In the genomic region with DNA sequence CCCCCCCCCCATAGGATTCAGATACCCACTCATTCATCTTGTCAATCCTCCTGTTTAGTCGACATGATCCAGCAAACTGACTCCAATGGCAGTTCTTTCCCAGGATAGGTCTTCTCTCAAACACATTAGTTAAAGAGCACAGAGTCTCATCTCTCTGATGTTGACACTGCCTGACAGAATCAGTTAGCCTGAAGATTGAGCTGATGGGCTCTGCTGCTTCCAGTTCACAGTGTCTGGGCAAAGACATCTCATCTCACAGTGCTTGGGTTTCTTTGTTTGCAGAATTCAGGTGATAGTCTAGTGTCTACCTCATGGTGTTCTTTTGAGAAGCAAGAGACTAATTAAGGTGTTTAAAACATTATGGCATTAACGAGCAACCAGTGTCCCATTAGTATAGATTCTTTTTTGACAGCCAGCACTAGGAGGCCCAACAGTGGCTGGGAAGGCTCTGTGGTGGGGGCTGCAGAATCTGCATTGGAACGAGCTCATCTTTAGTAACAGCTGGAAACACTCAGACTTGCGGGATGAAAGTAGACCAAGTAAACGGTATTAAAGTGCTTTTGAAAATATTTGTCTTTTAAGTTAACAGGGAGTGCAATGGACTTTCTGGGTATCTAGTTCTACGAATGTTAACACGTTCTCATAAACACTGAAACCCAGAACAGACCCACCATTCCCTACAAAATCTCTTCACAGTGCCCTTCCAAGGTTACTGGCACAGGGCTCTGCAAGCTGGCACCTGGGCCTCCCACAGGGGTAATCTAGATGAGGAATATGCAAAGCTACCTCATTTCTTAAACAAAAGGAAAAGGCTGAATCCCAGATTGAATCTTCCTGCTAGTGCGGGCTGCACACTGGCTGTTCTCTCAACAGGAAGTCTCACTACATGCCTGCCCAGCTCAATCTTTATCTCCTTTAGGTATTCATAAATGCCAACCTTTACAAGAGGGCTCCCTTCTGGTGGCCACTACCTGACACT, we compare ENCODE assay signal across 15 mouse cellular contexts. TPM values are rescaled to one million over a fixed set of nuclear protein-coding genes. Genes with fewer than 3 reads are reported as not detected.
DNase-seq lines count a peak whose midpoint lies in the region; ATAC-seq and TF ChIP-seq lines count a peak whose summit lies in the region.
"Had no signal": no experiment of that assay in that cellular context is flagged by ENCODE, and none has a peak within 500 bp of the region (broad histone marks: within the 10 kb centered on the region; RNA-seq: fewer than 3 reads in every experiment).

No protein-coding gene starts in this region.

- peak; percentile 49; the same call in 1 of the 2 replicates for TF ChIP-seq EP300 in CH12.LX (IDR thresholded peaks at IDR 0.05; ENCODE audit: low read length)

- no peaks in the 10 kb centered on the region for H3K27me3 ChIP-seq in hindbrain, postnatal 0 days (ENCODE audit: insufficient read depth, low read length)
- H3K27me3 ChIP-seq in hindbrain, embryonic 11.5 days (ENCODE audit: control insufficient read depth, insufficient read depth, low read length): no peaks in the 10 kb centered on the region
- H3K27me3 ChIP-seq in CH12.LX (replicated peaks): no peaks in the 10 kb centered on the region
- no peaks in the 10 kb centered on the region for H3K27me3 ChIP-seq in stomach, embryonic 15.5 days (replicated peaks)
- H3K27me3 ChIP-seq: forebrain, embryonic 13.5 days; heart, embryonic 12.5 days had no signal

- ATAC-seq in hindbrain, postnatal 0 days: 0 out of 2 replicates have a peak, but pooled peaks have one; percentile 38
- no peak for ATAC-seq in hindbrain, embryonic 11.5 days (ENCODE audit: low FRiP score)
- no peak for ATAC-seq in stomach, embryonic 15.5 days (ENCODE audit: insufficient read depth, low FRiP score, low read depth)
- ATAC-seq: forebrain, embryonic 13.5 days; forebrain, postnatal 0 days had no signal

- no peaks in the 10 kb centered on the region; the same call in 1 of the 2 replicates for H3K36me3 ChIP-seq in hindbrain, postnatal 0 days (ENCODE audit: insufficient read depth, low read length)
- H3K36me3 ChIP-seq in hindbrain, embryonic 11.5 days (ENCODE audit: control insufficient read depth, insufficient read depth, low read length): no peaks in the 10 kb centered on the region
- H3K36me3 ChIP-seq in CH12.LX (replicated peaks in 1 of 2; ENCODE audit: control insufficient read depth in 1 of 2, insufficient read depth in 1 of 2, low read length in 1 of 2): peaks cover 9 to 44% of the 10 kb centered on the region in 2 experiments
- H3K36me3 ChIP-seq in stomach, embryonic 15.5 days: no peaks in the 10 kb centered on the region
- H3K36me3 ChIP-seq: embryonic facial prominence, embryonic 10.5 days; heart, embryonic 12.5 days; hindbrain, embryonic 10.5 days had no signal

- dilution Hi-C loops in CH12.LX (cut with MboI; ENCODE audit: extremely low pct_ligation_motif_present, extremely low pct_unique_long_range_greater_than_20kb, low sequenced_read_pairs): no loop called here

- no peak overlapping the region for H3K9ac ChIP-seq in hindbrain, postnatal 0 days (replicated peaks; ENCODE audit: low read length)
- no peak overlapping the region for H3K9ac ChIP-seq in hindbrain, embryonic 11.5 days (ENCODE audit: low read depth, low read length)
- H3K9ac ChIP-seq in CH12.LX (ENCODE audit: insufficient read depth, low read depth): peak overlapping the region; percentile 80
- H3K9ac ChIP-seq in stomach, embryonic 15.5 days: no peak overlapping the region
- H3K9ac ChIP-seq: forebrain, embryonic 13.5 days; forebrain, postnatal 0 days; heart, embryonic 12.5 days had no signal

- 73% methylated on average over 8 of the region's 8 CpGs for WGBS in hindbrain, postnatal 0 days
- 81% methylated on average over 8 of the region's 8 CpGs for WGBS in hindbrain, embryonic 11.5 days
- WGBS in stomach, embryonic 15.5 days: 36% methylated on average over 8 of the region's 8 CpGs

- H3K79me2 ChIP-seq in CH12.LX (replicated peaks; ENCODE audit: control insufficient read depth, extremely low read depth, insufficient read depth, poor library complexity, severe bottlenecking): no peaks in the 10 kb centered on the region

- no peaks in the 10 kb centered on the region for H3K4me1 ChIP-seq in hindbrain, postnatal 0 days (ENCODE audit: insufficient read depth, low read length)
- no peaks in the 10 kb centered on the region for H3K4me1 ChIP-seq in hindbrain, embryonic 11.5 days (replicated peaks; ENCODE audit: control insufficient read depth, insufficient read depth, low read length)
- peaks cover 32 to 80% of the 10 kb centered on the region in 2 experiments for H3K4me1 ChIP-seq in CH12.LX (ENCODE audit: control insufficient read depth in 1 of 2, insufficient read depth in 2 of 2)
- 0 out of 2 replicates have a peak, but pooled peaks cover 2% of the 10 kb centered on the region for H3K4me1 ChIP-seq in stomach, embryonic 15.5 days
- H3K4me1 ChIP-seq: forebrain, embryonic 13.5 days; heart, embryonic 12.5 days; hindbrain, embryonic 10.5 days had no signal

- peak; percentile 55 for TF ChIP-seq POLR2A in CH12.LX (IDR thresholded peaks at IDR 0.05; ENCODE audit: low read depth, low read length)

- in situ Hi-C loops in CH12.LX (cut with MboI; ENCODE audit: low pct_ligation_motif_present, low pct_unique_long_range_greater_than_20kb, low sequenced_read_pairs): loop anchor here (25.0 kb wide), 1 partner anchor 512 kb away; a partner anchor contains a TSS

- H3K27ac ChIP-seq in hindbrain, postnatal 0 days: no peak overlapping the region
- H3K27ac ChIP-seq in hindbrain, embryonic 11.5 days (ENCODE audit: low read depth, low read length): no peak overlapping the region
- peak overlapping the region; percentile 99 for H3K27ac ChIP-seq in CH12.LX (ENCODE audit: insufficient read depth, low read depth)
- H3K27ac ChIP-seq in stomach, embryonic 15.5 days: peak overlapping the region; percentile 9
- H3K27ac ChIP-seq: embryonic facial prominence, embryonic 10.5 days; forebrain, embryonic 13.5 days; gastrocnemius, adult 2 months; hindbrain, embryonic 10.5 days had no signal

- TF ChIP-seq RAD21 in CH12.LX (IDR thresholded peaks at IDR 0.05; ENCODE audit: low read depth, low read length): no peak

- no peak overlapping the region for H3K4me2 ChIP-seq in hindbrain, postnatal 0 days (ENCODE audit: low read depth, low read length)
- no peak overlapping the region for H3K4me2 ChIP-seq in hindbrain, embryonic 11.5 days (replicated peaks; ENCODE audit: low read depth, low read length)
- peak overlapping the region; percentile 85 for H3K4me2 ChIP-seq in CH12.LX (ENCODE audit: insufficient read depth, low read depth, poor library complexity, severe bottlenecking)
- no peak overlapping the region for H3K4me2 ChIP-seq in stomach, embryonic 15.5 days
- H3K4me2 ChIP-seq: forebrain, embryonic 13.5 days; heart, embryonic 12.5 days had no signal

- H3K9me3 ChIP-seq in hindbrain, postnatal 0 days (ENCODE audit: low read length): no peaks in the 10 kb centered on the region
- H3K9me3 ChIP-seq in hindbrain, embryonic 11.5 days (ENCODE audit: control insufficient read depth, low read length): no peaks in the 10 kb centered on the region
- H3K9me3 ChIP-seq in CH12.LX (replicated peaks; ENCODE audit: low read length): no peaks in the 10 kb centered on the region
- no peaks in the 10 kb centered on the region for H3K9me3 ChIP-seq in stomach, embryonic 15.5 days
- H3K9me3 ChIP-seq: embryonic facial prominence, embryonic 10.5 days; forebrain, embryonic 13.5 days; heart, embryonic 12.5 days; hindbrain, embryonic 10.5 days had no signal

- TF ChIP-seq CTCF in hindbrain, postnatal 0 days (IDR thresholded peaks at IDR 0.05; ENCODE audit: low read depth): no peak
- TF ChIP-seq CTCF in CH12.LX (conservative IDR thresholded peaks at IDR 0.05 in 1 of 2, IDR thresholded peaks at IDR 0.05 in 1 of 2; ENCODE audit: low read depth in 2 of 2, low read length in 2 of 2): no peak

- no peak overlapping the region for H3K4me3 ChIP-seq in hindbrain, postnatal 0 days (ENCODE audit: low read length)
- H3K4me3 ChIP-seq in hindbrain, embryonic 11.5 days (ENCODE audit: low read depth, low read length): no peak overlapping the region
- H3K4me3 ChIP-seq in CH12.LX (replicated peaks in 1 of 3; ENCODE audit: low read depth in 2 of 3, low read length in 2 of 3, poor library complexity in 1 of 3): peak overlapping the region in 2 of 3 experiments; percentile 34 to 35
- no peak overlapping the region for H3K4me3 ChIP-seq in stomach, embryonic 15.5 days (replicated peaks)
- H3K4me3 ChIP-seq: embryonic facial prominence, embryonic 10.5 days; forebrain, embryonic 13.5 days; gastrocnemius, adult 2 months; heart, embryonic 12.5 days; hindbrain, embryonic 10.5 days had no signal

- DNase-seq in hindbrain, postnatal 0 days (ENCODE audit: low spot score): no peak
- DNase-seq in hindbrain, embryonic 11.5 days (ENCODE audit: low spot score): no peak
- peak; percentile 21 for DNase-seq in kidney, postnatal 10 days
- DNase-seq in kidney, adult 18-20 months: no peak
- no peak for DNase-seq in CH12.LX (ENCODE audit: extremely low read depth)
- no peak for DNase-seq in spleen, postnatal 10 days (ENCODE audit: low spot score in 2 of 2)
- DNase-seq: cerebellum, adult 11-12 months; gastrocnemius, adult 2 months; gastrocnemius, postnatal 25 days had no signal

TF ChIP-seq in CH12.LX, 34 proteins besides CTCF, POLR2A, EP300 and RAD21 (continues in another document):
- TF ChIP-seq MAZ (IDR thresholded peaks at IDR 0.05; ENCODE audit: low read depth, low read length) (no peak), MAX (IDR thresholded peaks at IDR 0.05; ENCODE audit: low read length) (no peak), BHLHE40 (IDR thresholded peaks at IDR 0.05; ENCODE audit: low read depth, low read length) (peak; percentile 36; the same call in 1 of the 2 replicates), SIN3A (IDR thresholded peaks at IDR 0.05; ENCODE audit: low read length) (no peak), ETS1 (conservative IDR thresholded peaks at IDR 0.05; ENCODE audit: low read depth, low read length) (peak; percentile 43; the same call in 1 of the 2 replicates), HCFC1 (IDR thresholded peaks at IDR 0.05; ENCODE audit: low read depth, low read length) (no peak), MEF2A (IDR thresholded peaks at IDR 0.05; ENCODE audit: borderline replicate concordance, low read depth, low read length) (peak; percentile 45; the same call in 1 of the 2 replicates), CHD1 (IDR thresholded peaks at IDR 0.05; ENCODE audit: low read depth, low read length) (peak; percentile 1; the same call in 1 of the 2 replicates), TCF12 (IDR thresholded peaks at IDR 0.05; ENCODE audit: low read depth, low read length) (peak; percentile 68; the same call in 1 of the 2 replicates), IRF4 (IDR thresholded peaks at IDR 0.05; ENCODE audit: low read depth, low read length) (peak; percentile 58)

RNA-seq across cellular contexts. Expression of a gene that starts 24.2 kb away (rescaled TPM):
- 64.7 and 67.4 TPM in 2 replicates for total RNA-seq in hindbrain, postnatal 0 days (2014; rRNA removed)
- polyA plus RNA-seq in hindbrain, postnatal 0 days (2015; fragmentation: Nextera tagmentation; extraction: Ambion mirVana): 15.1 and 18.3 TPM in 2 replicates
- polyA plus RNA-seq in hindbrain, embryonic 11.5 days (2014; fragmentation: Nextera tagmentation; extraction: Ambion mirVana): 4.9 and 5.9 TPM in 2 replicates
- 3.7 and 8.9 TPM in 2 replicates for total RNA-seq in CH12.LX (2012; rRNA removed)
- 2.6 and 2.8 TPM in 2 replicates for total RNA-seq in CH12.LX (2014; rRNA removed)
- polyA plus RNA-seq in CH12.LX (2012; ENCODE audit: insufficient read length, low read depth): 5.6 and 5.9 TPM in 2 replicates
- polyA plus RNA-seq in stomach, embryonic 15.5 days (2015; fragmentation: Nextera tagmentation; extraction: Ambion mirVana): 3.5 TPM in 2 replicates

Comparison
In these comparisons a context has a peak if more than half of its experiments do, and no peak if none do; other contexts are left out.
1. H3K27ac ChIP-seq: peak in CH12.LX (single experiment) and stomach, embryonic 15.5 days (single experiment); none in hindbrain, postnatal 0 days (single experiment) and hindbrain, embryonic 11.5 days (single experiment).
2. H3K4me3 ChIP-seq: peak in CH12.LX (2 of 3); none in hindbrain, postnatal 0 days (single experiment), hindbrain, embryonic 11.5 days (single experiment) and stomach, embryonic 15.5 days (single experiment).